Mouse (Mus musculus) MEL (cell line): ENCODE measurements at regions not wholly inside any gene's neighbourhood (a gene's known extent, or its start where the extent isn't known, plus 50 kb on each side); places are given as distances from the start of the nearest gene placed in this dataset.

Source experiments
- NRF1 ChIP-seq: IDR thresholded peaks from 2 replicates; pipeline ENCODE4 v1.6.1; 2014; ENCODE audit warnings: low read depth, mild to moderate bottlenecking, inconsistent platforms, low read length, improper control_type of control experiment, moderate library complexity; ENCODE audit not compliant: poor library complexity, insufficient read depth, severe bottlenecking
- SIN3A ChIP-seq: IDR thresholded peaks from 2 replicates; pipeline ENCODE4 v1.6.1; 2012; ENCODE audit warnings: low read length, improper control_type of control experiment, inconsistent platforms

DNA sequence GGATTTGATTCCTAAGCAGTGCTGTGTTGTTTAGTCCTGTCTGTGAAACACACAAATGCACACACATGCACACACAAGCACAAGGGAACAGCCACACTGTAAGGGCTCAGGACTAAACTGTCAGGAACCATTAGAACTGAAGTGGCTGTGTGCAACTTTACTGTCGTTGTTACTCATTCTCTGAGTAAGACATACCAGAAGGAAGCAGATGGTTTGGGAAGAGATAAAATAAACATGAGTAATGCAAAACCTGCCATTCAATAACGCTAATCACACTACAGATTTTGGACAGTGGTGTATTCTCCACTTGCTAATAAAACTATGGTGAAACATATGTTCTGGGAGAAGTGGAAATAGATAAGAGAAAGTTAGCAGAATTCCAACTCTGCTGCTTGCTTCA lies 767.7 kb downstream of the Cdh11 start:
- TF ChIP-seq SIN3A = no peak
- TF ChIP-seq NRF1 = no peak
